In genomic region chr9:70790621-70791020, GRCm38 (mm10) we compare ENCODE assay signal across 13 mouse cellular contexts.
"Had no signal": no experiment of that assay in that cellular context is flagged by ENCODE, and none has a peak within 500 bp of the region (broad histone marks: within the 10 kb centered on the region; RNA-seq: fewer than 3 reads in every experiment).

No protein-coding gene starts in this region.

- H3K4me3 ChIP-seq: layer of hippocampus, adult 2 months; limb, embryonic 13.5 days; liver, embryonic 15.5 days; midbrain, embryonic 10.5 days; neural tube, embryonic 12.5 days had no signal

- H3K36me3 ChIP-seq: limb, embryonic 13.5 days; midbrain, embryonic 10.5 days; neural tube, embryonic 12.5 days had no signal

- H3K9me3 ChIP-seq: liver, embryonic 15.5 days; midbrain, embryonic 10.5 days; neural tube, embryonic 12.5 days had no signal

- H3K4me1 ChIP-seq: limb, embryonic 13.5 days; midbrain, embryonic 10.5 days had no signal

- DNase-seq: left cerebral cortex, postnatal 4 days; lung, embryonic 14.5 days; lung, postnatal 14 days; midbrain, embryonic 14.5 days; thymus, adult 18-20 months; thymus, postnatal 14 days had no signal

- H3K4me2 ChIP-seq: limb, embryonic 13.5 days; liver, embryonic 15.5 days; lung, embryonic 14.5 days; neural tube, embryonic 12.5 days had no signal

- H3K27me3 ChIP-seq: limb, embryonic 13.5 days; liver, embryonic 15.5 days; neural tube, embryonic 12.5 days had no signal

- H3K27ac ChIP-seq: kidney, postnatal 0 days; layer of hippocampus, adult 2 months; limb, embryonic 13.5 days; liver, embryonic 15.5 days; macrophage; midbrain, embryonic 10.5 days; neural tube, embryonic 12.5 days had no signal

- H3K9ac ChIP-seq: limb, embryonic 13.5 days; liver, embryonic 15.5 days; lung, embryonic 14.5 days; neural tube, embryonic 12.5 days had no signal
